Mouse (Mus musculus): Measurements from ENCODE around the gene Npl.
A peak's percentile ranks its signal among the peaks of the same experiment; 100 is the strongest.

Gene Npl

GRCm38 (mm10) chr1:153549536-153550199 lies at the start of gene Npl:
Gene Npl (minus strand): TSS chr1:153550045.
- DNase-seq (ENCODE audit: inconsistent ontology term): peak; percentile 75

- DNase-seq (ENCODE audit: inconsistent ontology term): peak; percentile 46
These were observed 49.6 kb upstream of the Npl start for GRCm38 (mm10) chr1:153599302-153600045.

- DNase-seq (ENCODE audit: inconsistent ontology term): peak; percentile 68
These were observed 48.9 kb upstream of the Npl start for GRCm38 (mm10) chr1:153598773-153599172.

- no peak for DNase-seq (ENCODE audit: inconsistent ontology term)
These were observed 43.8 kb upstream of the Npl start for GRCm38 (mm10) chr1:153593678-153594077.

- peak; percentile 59 for DNase-seq (ENCODE audit: inconsistent ontology term)
These were observed 40.4 kb upstream of the Npl start for GRCm38 (mm10) chr1:153590176-153590734.

- DNase-seq (ENCODE audit: inconsistent ontology term): peak; percentile 94
These were observed 38.1 kb upstream of the Npl start for GRCm38 (mm10) chr1:153587956-153588355.

- DNase-seq (ENCODE audit: inconsistent ontology term): no peak
These were observed 37.0 kb upstream of the Npl start for GRCm38 (mm10) chr1:153586826-153587225.

GRCm38 (mm10) chr1:153585752-153586151 lies 35.9 kb upstream of the Npl start:
- peak; percentile 91 for DNase-seq (ENCODE audit: inconsistent ontology term)

GRCm38 (mm10) chr1:153583189-153583588 lies 33.3 kb upstream of the Npl start:
- DNase-seq (ENCODE audit: inconsistent ontology term): no peak

GRCm38 (mm10) chr1:153574730-153575129 lies 24.9 kb upstream of the Npl start:
- DNase-seq (ENCODE audit: inconsistent ontology term): no peak

- DNase-seq (ENCODE audit: inconsistent ontology term): peak; percentile 99
These were observed 22.6 kb upstream of the Npl start for GRCm38 (mm10) chr1:153572271-153573043.

- peak; percentile 74 for DNase-seq (ENCODE audit: inconsistent ontology term)
These were observed 15.9 kb upstream of the Npl start for GRCm38 (mm10) chr1:153565701-153566100.

- DNase-seq (ENCODE audit: inconsistent ontology term): peak; percentile 90
These were observed 14.9 kb upstream of the Npl start for GRCm38 (mm10) chr1:153564701-153565100.

- DNase-seq (ENCODE audit: inconsistent ontology term): no peak
These were observed 13.8 kb upstream of the Npl start for GRCm38 (mm10) chr1:153563675-153564074.

GRCm38 (mm10) chr1:153560805-153561204 lies 11.0 kb upstream of the Npl start:
- no peak for DNase-seq (ENCODE audit: inconsistent ontology term)

GRCm38 (mm10) chr1:153559701-153560100 lies 9.9 kb upstream of the Npl start:
- DNase-seq (ENCODE audit: inconsistent ontology term): peak; percentile 22

- DNase-seq (ENCODE audit: inconsistent ontology term): peak; percentile 68
These were observed 9.3 kb upstream of the Npl start for GRCm38 (mm10) chr1:153559126-153559647.

- peak; percentile 61 for DNase-seq (ENCODE audit: inconsistent ontology term)
These were observed 7.1 kb upstream of the Npl start for GRCm38 (mm10) chr1:153556896-153557295.

GRCm38 (mm10) chr1:153556202-153556601 lies 6.4 kb upstream of the Npl start:
- peak; percentile 58 for DNase-seq (ENCODE audit: inconsistent ontology term)

- DNase-seq (ENCODE audit: inconsistent ontology term): peak; percentile 46
These were observed 969 bp upstream of the Npl start for GRCm38 (mm10) chr1:153550814-153551213.

GRCm38 (mm10) chr1:153547555-153547954 lies 2.3 kb downstream of the Npl start:
- DNase-seq (ENCODE audit: inconsistent ontology term): no peak

- DNase-seq (ENCODE audit: inconsistent ontology term): no peak
These were observed 4.6 kb downstream of the Npl start for GRCm38 (mm10) chr1:153545196-153545595.

Measured in Muller cell, postnatal 12 days (primary cell).